Mouse (Mus musculus) midbrain, embryonic 16.5 days (tissue): ENCODE results near the gene Cyb561d1. TPM values are rescaled to one million over a fixed set of nuclear protein-coding genes. Genes with fewer than 3 reads are reported as not detected.
"Not testable (repeated sequence)": the region's sequence is repeated elsewhere in the genome, so short reads cannot be mapped to it uniquely, and the experiment has no call there.

Experiments used
- ATAC-seq: fragments of 200-750 bp; cut with Nextera tagmentation; 2 replicates; pipeline ENCODE4 v1.8.0; 2017; ENCODE audit warnings: moderate TSS enrichment
- H3K27ac ChIP-seq: fragments of 300-500 bp; sonication (generic); 2 replicates; pipeline ENCODE4 v1.5.1; 2014; ENCODE audit warnings: mild to moderate bottlenecking, low read length, mixed read lengths
- H3K27me3 ChIP-seq: fragments of 300-500 bp; sonication (generic); 2 replicates; pipeline ENCODE4 v1.6.1; 2014; ENCODE audit warnings: low read depth, low read length, mixed read lengths; ENCODE audit not compliant: control insufficient read depth, insufficient read depth
- H3K36me3 ChIP-seq: fragments of 300-500 bp; sonication (generic); 2 replicates; pipeline ENCODE4 v1.6.1; 2014; ENCODE audit warnings: mild to moderate bottlenecking, low read length, moderate library complexity, mixed read lengths; ENCODE audit not compliant: control insufficient read depth, insufficient read depth
- H3K4me1 ChIP-seq: fragments of 300-500 bp; sonication (generic); 2 replicates; pipeline ENCODE4 v1.6.1; 2014; ENCODE audit warnings: mild to moderate bottlenecking, low read length, mixed read lengths; ENCODE audit not compliant: control insufficient read depth, insufficient read depth
- H3K4me2 ChIP-seq: fragments of 300-500 bp; sonication (generic); 2 replicates; pipeline ENCODE4 v1.6.1; 2014; ENCODE audit warnings: mild to moderate bottlenecking, low read length, mixed read lengths
- H3K4me3 ChIP-seq: fragments of 300-500 bp; sonication (generic); 2 replicates; pipeline ENCODE4 v1.5.1; 2014; ENCODE audit warnings: low read depth, mild to moderate bottlenecking, low read length, moderate library complexity, mixed read lengths
- H3K9ac ChIP-seq: fragments of 300-500 bp; sonication (generic); 2 replicates; pipeline ENCODE4 v1.6.1; 2014; ENCODE audit warnings: low read depth, low read length, mixed read lengths
- H3K9me3 ChIP-seq: fragments of 300-500 bp; sonication (generic); replicated peaks from 2 replicates; pipeline ENCODE4 v1.6.1; 2014; ENCODE audit warnings: mild to moderate bottlenecking, low read length, mixed read lengths; ENCODE audit not compliant: control insufficient read depth, poor library complexity, severe bottlenecking
- WGBS: fragments of 180-500 bp; shearing (Covaris S2); extraction: QIAGEN DNeasy Blood & Tissue Kit; methylation state at CpG from one replicate; pipeline ENCODE4 v1.1.7; 2014; 5-methylcytosine and 5-hydroxymethylcytosine counted together
- polyA plus RNA-seq: library from polyadenylated mRNA; unstranded; fragments of >200 nt; fragmentation: Nextera tagmentation; extraction: Ambion mirVana; gene quantifications from 2 replicates; pipeline ENCODE4 v1.2.1, GENCODE M21; 2015

Gene Cyb561d1
- 4.6 and 4.8 TPM in 2 replicates for polyA plus RNA-seq

DNA sequence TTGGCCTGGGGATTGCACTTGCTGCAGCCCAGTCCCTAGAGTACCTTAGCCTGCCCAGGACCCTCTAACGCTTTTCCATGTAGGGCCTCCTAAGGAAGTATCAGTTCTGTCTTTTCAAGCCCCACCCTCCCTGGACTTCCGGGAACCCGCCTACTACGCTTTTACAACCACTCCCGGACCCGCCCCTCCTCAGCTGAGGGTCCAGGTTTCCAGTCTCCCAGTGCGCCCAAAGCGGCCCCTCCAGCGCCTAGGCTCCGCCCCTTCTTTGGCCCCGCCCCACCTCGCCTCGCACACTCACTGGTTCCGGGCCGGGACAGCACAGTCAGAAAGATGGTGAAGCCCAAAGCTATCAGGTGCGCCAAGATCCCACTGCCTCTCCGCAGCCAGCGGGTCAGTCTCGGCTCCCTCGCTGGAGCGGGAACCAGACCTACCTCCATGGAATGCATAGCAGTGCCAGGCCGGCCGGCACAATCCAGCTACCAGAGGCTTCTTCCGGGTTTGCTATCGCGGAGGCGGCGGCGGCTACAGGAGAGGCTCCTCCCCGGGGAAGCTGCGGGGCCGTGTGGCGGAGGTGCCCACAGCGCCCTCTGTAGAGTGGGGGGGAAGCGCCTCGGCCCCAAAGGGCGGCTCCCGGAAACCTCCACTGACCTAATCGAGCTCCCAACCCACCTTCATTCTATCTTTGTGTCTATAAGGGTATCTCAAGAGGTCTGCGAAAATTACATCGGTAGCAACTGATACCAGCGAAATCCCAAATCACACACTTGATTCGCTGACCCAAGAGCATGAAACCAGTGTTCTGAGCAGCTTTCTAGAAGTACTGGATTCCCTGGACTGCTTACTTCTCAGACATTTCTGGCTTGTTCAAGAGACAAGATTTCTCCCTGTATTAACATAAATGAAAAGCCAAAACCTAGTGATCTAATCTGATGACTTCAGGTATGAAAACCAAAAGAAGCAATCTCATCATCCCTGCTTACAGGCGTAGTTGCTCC is at the start of gene Cyb561d1:
TSS of gene Cyb561d1 (minus strand) at position 884 of the 995 bp plus-strand sequence.
- Histone ChIP-seq H3K4me3 (peak within 1 kb of the TSS; percentile 54), H3K9ac (peak within 1 kb of the TSS; percentile 68), H3K36me3 (peaks cover 17% of the 10 kb centered on the region), H3K27ac (peak within 1 kb of the TSS; percentile 74), H3K4me1 (peaks cover 20% of the 10 kb centered on the region), H3K9me3 (no peaks in the 10 kb centered on the region), H3K27me3 (no peaks in the 10 kb centered on the region), H3K4me2 (peak within 1 kb of the TSS; percentile 68)
- ATAC-seq, result peak; percentile 79
- WGBS, result 3% methylated on average over 44 of the region's 44 CpGs

DNA sequence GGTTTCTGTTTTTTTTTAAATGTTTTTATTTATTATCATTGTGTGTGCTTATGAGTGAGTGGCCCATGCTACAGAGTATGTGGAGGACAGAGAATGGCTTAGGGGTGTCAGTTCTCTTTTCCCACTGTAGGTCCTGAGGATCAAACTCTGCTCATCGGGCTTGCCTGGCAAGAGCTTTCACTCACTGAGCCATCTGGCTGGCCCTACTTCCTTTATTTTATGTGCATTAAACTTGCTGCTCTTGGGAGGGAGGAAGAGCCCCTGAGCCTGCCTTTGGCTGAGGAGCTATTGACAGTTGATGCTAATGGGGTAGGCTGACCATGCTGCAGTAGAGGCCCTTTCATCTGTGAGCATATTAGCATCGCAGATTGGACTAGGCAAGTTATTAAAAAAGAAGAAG is 45.8 kb upstream of the Cyb561d1 start:
- Histone ChIP-seq H3K27ac (no peak overlapping the region), H3K36me3 (no peaks in the 10 kb centered on the region), H3K27me3 (no peaks in the 10 kb centered on the region), H3K9me3 (no peaks in the 10 kb centered on the region), H3K4me1 (no peaks in the 10 kb centered on the region), H3K4me2 (no peak overlapping the region), H3K4me3 (no peak overlapping the region), H3K9ac (no peak overlapping the region)
- no peak for ATAC-seq
- WGBS, result 79% methylated on average over 2 of the region's 2 CpGs

DNA sequence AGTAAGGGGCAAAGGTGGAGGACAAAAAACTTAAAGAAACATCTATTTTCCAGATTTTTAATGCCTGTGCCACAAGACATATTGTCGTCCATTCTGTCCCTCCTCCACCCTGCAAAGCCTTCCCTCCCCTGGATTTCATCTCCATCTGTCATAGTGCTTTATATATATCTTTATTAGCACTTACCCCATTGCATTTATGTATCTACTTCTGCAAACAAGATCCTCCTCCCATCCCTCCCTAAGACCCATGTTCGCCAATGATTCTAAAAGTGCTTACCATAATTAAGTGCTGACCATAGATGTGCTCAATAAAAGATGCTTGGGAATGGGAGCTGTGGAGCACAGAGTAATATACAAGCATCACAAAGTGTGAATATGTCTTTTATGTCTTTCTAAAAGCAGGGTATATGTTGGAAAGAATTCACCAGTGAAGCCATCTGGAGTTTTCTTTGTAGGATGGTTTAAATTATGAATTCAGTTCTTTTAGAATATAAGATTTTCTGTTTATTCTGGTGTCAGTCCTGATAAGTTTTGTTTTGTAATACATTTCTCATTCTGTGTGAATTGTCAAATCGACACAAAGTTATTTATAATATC is 40.3 kb upstream of the Cyb561d1 start:
- Histone ChIP-seq H3K27ac (no peak overlapping the region), H3K4me2 (no peak overlapping the region), H3K9ac (no peak overlapping the region), H3K27me3 (no peaks in the 10 kb centered on the region), H3K4me1 (no peaks in the 10 kb centered on the region), H3K36me3 (no peaks in the 10 kb centered on the region), H3K9me3 (no peaks in the 10 kb centered on the region), H3K4me3 (no peak overlapping the region)
- 93% methylated on average over 3 of the region's 3 CpGs for WGBS
- ATAC-seq, result no peak

DNA sequence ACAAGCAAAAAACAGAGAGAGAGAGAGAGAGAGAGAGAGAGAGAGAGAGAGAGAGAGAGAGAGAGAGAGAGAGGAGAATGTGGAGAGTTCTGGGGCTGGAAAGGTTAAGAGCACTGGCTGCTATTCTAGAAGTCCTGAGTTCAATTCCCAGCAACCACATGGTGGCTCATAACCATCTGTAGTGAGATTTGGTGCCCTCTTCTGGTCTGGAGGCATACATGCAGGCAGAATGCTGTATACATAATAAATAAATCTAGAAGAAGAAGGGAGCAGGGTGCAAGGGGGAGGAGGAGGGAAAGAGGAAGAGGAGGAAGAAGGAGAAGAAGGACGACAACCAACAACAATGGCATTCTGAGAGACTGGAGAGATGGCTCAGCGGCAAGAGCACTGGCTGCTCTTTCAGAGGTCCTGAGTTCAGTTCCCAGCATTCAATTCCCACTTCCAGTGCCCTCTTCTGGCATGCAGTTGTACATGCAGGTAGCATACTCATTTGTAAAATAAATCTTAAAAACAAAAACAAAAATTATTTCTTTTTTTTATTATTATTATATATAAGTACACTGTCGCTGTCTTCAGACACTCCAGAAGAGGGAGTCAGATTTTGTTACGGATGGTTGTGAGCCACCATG is 36.6 kb upstream of the Cyb561d1 start:
- H3K36me3 ChIP-seq, H3K9ac ChIP-seq, H3K9me3 ChIP-seq, ATAC-seq, H3K4me3 ChIP-seq, H3K27ac ChIP-seq, H3K27me3 ChIP-seq, H3K4me1 ChIP-seq, H3K4me2 ChIP-seq: not testable (repeated sequence)
- 88% methylated on average over 4 of the region's 4 CpGs for WGBS

DNA sequence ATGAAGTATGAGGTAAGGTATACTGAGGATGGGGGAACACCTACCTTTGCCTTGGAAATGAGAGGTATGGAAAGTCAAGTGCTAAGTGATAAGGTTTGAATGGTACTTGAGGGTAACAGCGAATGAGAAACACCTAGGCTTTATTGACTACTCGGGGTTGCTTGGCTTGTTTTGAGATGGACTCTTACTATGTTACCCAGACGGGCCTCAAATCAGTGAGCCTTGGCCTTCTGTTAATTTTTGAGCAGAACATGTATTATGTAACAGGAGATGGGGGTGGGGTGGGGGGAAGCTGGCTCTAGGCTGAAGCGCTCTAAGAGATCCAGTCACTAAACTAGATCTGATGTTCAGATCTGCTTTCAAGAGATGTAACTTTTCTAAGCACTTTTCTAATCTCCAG is 30.6 kb upstream of the Cyb561d1 start:
- H3K4me2 ChIP-seq, result no peak overlapping the region
- no peak overlapping the region for H3K4me3 ChIP-seq
- H3K4me1 ChIP-seq, result peaks cover 2% of the 10 kb centered on the region
- no peaks in the 10 kb centered on the region for H3K9me3 ChIP-seq
- H3K27ac ChIP-seq, result no peak overlapping the region
- peaks cover 12% of the 10 kb centered on the region for H3K27me3 ChIP-seq
- H3K9ac ChIP-seq, result no peak overlapping the region
- WGBS, result 89% methylated on average over 4 of the region's 4 CpGs
- ATAC-seq, result no peak
- H3K36me3 ChIP-seq, result no peaks in the 10 kb centered on the region

DNA sequence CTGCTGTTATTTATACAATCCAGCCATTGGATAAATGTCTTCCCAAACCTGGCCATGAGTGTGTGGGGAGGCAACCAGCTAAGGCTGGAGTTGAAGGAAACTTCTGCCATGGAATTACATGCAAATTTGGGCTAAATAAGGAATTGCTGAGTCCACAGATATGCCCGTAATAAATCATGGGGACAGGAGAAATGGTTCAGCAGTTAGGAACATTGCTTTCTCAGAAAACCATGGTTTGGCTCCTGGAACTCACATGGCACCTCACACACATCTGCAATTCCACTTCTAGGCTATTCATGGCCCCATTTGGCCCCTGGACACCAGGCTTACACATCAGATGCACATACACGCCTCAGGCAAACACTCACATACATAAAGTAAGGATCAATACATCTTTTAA is 26.5 kb upstream of the Cyb561d1 start:
- Histone ChIP-seq H3K27ac (no peak overlapping the region), H3K9me3 (no peaks in the 10 kb centered on the region), H3K4me1 (peaks cover 10% of the 10 kb centered on the region), H3K27me3 (peaks cover 33% of the 10 kb centered on the region), H3K9ac (no peak overlapping the region), H3K4me3 (no peak overlapping the region), H3K4me2 (no peak overlapping the region), H3K36me3 (no peaks in the 10 kb centered on the region)
- ATAC-seq, result no peak
- 85% methylated on average over 2 of the region's 2 CpGs for WGBS

DNA sequence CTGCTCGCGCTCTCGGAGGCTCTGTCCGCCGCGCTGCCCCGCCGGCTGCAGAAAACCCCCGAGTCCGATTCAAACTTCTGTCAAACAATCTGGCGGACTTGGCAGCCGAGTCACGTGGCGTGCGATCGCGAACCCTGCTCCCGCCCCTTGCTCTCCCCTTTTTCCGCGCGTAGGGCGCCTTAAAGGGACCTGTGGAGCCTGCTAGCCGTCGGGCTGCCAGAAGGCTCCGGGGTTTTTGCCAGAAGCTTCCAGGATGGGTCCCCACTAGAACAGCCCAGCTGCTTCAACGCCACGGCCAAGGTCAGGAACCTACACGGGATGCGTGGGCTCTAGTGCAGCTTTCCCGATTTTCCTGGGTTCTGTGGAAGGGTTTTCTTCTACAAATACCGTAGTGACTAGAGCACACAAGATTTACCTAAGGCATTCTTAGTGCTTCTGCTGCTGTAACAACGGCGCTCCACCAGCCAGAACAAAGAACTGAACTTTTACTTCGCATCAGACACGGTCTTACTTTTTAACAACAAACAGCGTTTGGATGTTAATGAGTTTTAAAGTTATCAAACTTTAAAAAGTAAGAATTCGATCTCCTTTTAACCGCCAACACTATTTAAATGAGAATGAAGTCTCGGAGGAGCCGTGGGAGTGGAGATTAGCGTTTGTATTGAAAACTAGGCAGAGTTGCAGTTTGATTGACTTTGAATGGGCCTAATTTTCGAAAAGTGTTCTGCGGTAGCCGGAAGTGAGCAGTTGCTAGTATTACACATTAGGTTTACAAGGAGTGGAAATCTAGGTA is 25.7 kb upstream of the Cyb561d1 start, which contains the start of gene Sypl2:
TSS of gene Sypl2 (minus strand) at position 91 of the 793 bp plus-strand sequence.
- H3K27ac ChIP-seq, result no peak within 1 kb of the TSS
- H3K4me3 ChIP-seq, result peak within 1 kb of the TSS; percentile 41
- H3K36me3 ChIP-seq, result no peaks in the 10 kb centered on the region
- H3K9me3 ChIP-seq, result no peaks in the 10 kb centered on the region
- ATAC-seq, result no peak
- peak within 1 kb of the TSS; percentile 32; the same call in 1 of the 2 replicates for H3K9ac ChIP-seq
- H3K4me1 ChIP-seq, result peaks cover 10% of the 10 kb centered on the region
- H3K27me3 ChIP-seq, result peaks cover 33% of the 10 kb centered on the region
- WGBS, result under 1% methylated on average over 41 of the region's 44 CpGs
- H3K4me2 ChIP-seq, result peak within 1 kb of the TSS; percentile 68

DNA sequence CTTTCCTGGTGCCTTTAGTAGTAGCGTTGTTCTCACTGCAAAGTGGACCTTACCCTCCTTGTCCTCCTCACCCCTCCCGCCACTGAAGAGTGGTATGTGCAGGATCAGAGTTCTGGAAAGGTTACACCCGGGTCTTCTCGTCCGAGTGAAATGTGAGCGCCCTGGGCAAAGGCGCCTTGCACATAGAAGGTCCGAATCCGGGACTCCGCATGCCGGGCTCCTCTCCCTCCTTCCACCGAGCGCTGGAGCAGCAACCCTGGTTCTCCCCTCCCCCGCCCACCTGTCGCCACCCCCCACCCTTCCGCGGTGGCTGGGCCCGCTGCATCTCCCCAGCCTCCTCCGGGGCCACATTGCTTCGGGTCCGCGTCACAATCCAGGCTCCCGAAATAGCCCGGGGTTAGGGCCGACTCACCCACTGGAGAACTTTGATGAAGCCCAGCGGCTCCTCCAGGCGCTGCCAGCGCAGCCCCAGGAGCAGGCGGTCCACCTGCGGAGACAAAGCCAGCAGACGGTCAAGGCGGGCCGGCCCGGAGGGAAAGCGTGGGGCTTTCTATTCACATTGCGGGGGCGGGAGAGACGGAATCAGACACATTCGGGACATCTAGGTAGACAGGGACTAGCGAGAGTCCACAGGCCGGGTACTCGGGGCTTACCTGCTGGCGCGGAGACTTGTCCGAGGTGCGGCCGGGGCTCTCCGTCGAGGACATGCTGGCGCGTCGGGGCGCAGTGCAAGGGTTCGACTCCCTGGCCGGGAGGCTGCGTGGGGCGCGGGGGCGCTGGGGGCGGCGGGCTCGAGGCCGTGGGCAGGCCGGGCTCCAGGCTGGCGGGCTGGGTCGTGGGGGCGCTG is 24.9 kb upstream of the Cyb561d1 start:
- Histone ChIP-seq H3K4me3 (peak overlapping the region; percentile 41), H3K27me3 (peaks cover 33% of the 10 kb centered on the region), H3K9ac (peak overlapping the region; percentile 32; the same call in 1 of the 2 replicates), H3K27ac (no peak overlapping the region), H3K36me3 (no peaks in the 10 kb centered on the region), H3K9me3 (no peaks in the 10 kb centered on the region), H3K4me2 (peak overlapping the region; percentile 68), H3K4me1 (peaks cover 10% of the 10 kb centered on the region)
- 0 out of 2 replicates have a peak, but pooled peaks have one; percentile 21 for ATAC-seq
- WGBS, result 4% methylated on average over 58 of the region's 67 CpGs
